Mouse (Mus musculus) thymus, adult 2 months (tissue): ENCODE data around the gene Hectd1. TPM values are rescaled to one million over a fixed set of nuclear protein-coding genes. Genes with fewer than 3 reads are reported as not detected.

ENCODE experiments used
- DNase-seq: peaks from one replicate; pipeline ENCODE4 v3.0.0; 2021
- H3K27ac ChIP-seq: fragments of 200-500 bp; 2 replicates; pipeline ENCODE4 v1.5.1; 2012; ENCODE audit warnings: low read length, control low read depth; ENCODE audit not compliant: control insufficient read depth, insufficient read depth
- H3K27me3 ChIP-seq: fragments of 200-500 bp; 2 replicates; pipeline ENCODE4 v1.6.1; 2012; ENCODE audit warnings: mild to moderate bottlenecking, low read length, moderate library complexity, mixed read lengths; ENCODE audit not compliant: control insufficient read depth, insufficient read depth
- H3K36me3 ChIP-seq: fragments of 200-500 bp; 2 replicates; pipeline ENCODE4 v1.6.1; 2012; ENCODE audit warnings: mild to moderate bottlenecking, low read length, moderate library complexity; ENCODE audit not compliant: control insufficient read depth, insufficient read depth
- H3K4me1 ChIP-seq: fragments of 200-500 bp; replicated peaks from 2 replicates; pipeline ENCODE4 v1.6.1; 2012; ENCODE audit warnings: low read length; ENCODE audit not compliant: control insufficient read depth, insufficient read depth
- H3K4me3 ChIP-seq: fragments of 200-500 bp; 2 replicates; pipeline ENCODE4 v1.5.1; 2012; ENCODE audit warnings: mild to moderate bottlenecking, low read length, control low read depth, moderate library complexity; ENCODE audit not compliant: control insufficient read depth, insufficient read depth
- CTCF ChIP-seq: fragments of 200-500 bp; IDR thresholded peaks from 2 replicates; pipeline ENCODE4 v1.5.1; 2012; ENCODE audit warnings: mild to moderate bottlenecking, control low read depth, low read length, moderate library complexity, borderline replicate concordance; ENCODE audit not compliant: control insufficient read depth, poor library complexity, insufficient read depth; ENCODE audit errors: extremely low read depth
- POLR2A ChIP-seq: fragments of 200-500 bp; IDR thresholded peaks from 2 replicates; pipeline ENCODE4 v1.6.1; 2012; ENCODE audit warnings: mild to moderate bottlenecking, low read length, control low read depth, moderate library complexity; ENCODE audit not compliant: control insufficient read depth, poor library complexity, insufficient read depth; ENCODE audit errors: extremely low read depth
- WGBS: fragments of 180-500 bp; shearing (Covaris S2); methylation state at CpG from one replicate; pipeline ENCODE4 v1.1.7; 2018; 5-methylcytosine and 5-hydroxymethylcytosine counted together
- polyA plus RNA-seq: library from polyadenylated mRNA; depleted of rRNA; stranded (reverse); fragments of >200 nt; gene quantifications from 2 replicates; pipeline ENCODE4 v1.2.3, GENCODE M21; 2012

The Hectd1 gene
- polyA plus RNA-seq, 1 experiment, result 27.7 TPM

DNA sequence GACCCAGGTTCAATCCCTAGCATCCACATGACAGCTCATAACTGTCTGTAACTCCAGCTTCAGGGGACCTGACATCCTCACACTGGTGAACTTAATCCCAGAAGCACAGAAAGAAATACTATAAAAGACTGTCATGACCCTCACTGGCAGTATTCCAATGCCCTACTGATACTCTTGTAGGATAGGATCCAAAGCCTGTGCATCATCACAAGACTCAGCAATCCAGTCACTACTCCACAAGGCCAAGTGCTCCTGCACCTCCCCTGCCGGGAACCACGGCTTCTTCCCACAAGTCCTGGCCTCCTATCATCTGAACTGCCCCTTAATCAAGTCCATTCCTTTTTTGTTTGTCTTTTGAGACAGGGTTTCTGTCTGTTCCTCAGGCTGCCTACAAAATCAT is 6.5 kb downstream of the Hectd1 start:
- 93% methylated on average over 2 of the region's 2 CpGs for WGBS
- H3K27ac ChIP-seq, result no peak overlapping the region
- H3K4me3 ChIP-seq, result no peak overlapping the region
- H3K36me3 ChIP-seq, result peaks cover 4% of the 10 kb centered on the region
- peaks cover 5% of the 10 kb centered on the region for H3K4me1 ChIP-seq
- DNase-seq, result no peak
- no peaks in the 10 kb centered on the region for H3K27me3 ChIP-seq
- no peak for TF ChIP-seq CTCF
- no peak for TF ChIP-seq POLR2A

DNA sequence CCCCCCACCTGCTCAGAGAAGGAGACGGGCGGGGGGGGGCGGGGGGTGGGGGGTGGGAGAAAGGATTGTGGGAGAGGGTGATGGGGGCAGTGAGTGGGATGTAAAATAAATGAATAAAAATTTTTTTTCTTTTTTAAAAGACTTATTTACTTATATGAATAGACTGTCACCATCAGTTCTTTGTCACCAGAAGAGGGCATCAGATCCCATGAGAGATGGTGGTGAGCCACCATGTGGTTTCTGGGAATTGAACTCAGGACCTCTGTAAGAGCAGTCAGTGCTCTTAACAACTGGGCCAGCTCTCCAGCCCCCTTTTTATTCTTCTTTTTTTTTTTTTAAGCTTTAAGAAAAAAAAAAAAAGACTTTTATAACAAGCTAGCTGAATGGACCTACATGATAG is 7.1 kb downstream of the Hectd1 start:
- H3K27ac ChIP-seq, result no peak overlapping the region
- peaks cover 4% of the 10 kb centered on the region for H3K36me3 ChIP-seq
- peaks cover 5% of the 10 kb centered on the region; the same call in 1 of the 2 replicates for H3K4me1 ChIP-seq
- TF ChIP-seq CTCF (no peak), POLR2A (no peak)
- WGBS, result 94% methylated on average over 3 of the region's 3 CpGs
- no peak overlapping the region for H3K4me3 ChIP-seq
- H3K27me3 ChIP-seq, result no peaks in the 10 kb centered on the region
- DNase-seq, result peak; percentile 13

DNA sequence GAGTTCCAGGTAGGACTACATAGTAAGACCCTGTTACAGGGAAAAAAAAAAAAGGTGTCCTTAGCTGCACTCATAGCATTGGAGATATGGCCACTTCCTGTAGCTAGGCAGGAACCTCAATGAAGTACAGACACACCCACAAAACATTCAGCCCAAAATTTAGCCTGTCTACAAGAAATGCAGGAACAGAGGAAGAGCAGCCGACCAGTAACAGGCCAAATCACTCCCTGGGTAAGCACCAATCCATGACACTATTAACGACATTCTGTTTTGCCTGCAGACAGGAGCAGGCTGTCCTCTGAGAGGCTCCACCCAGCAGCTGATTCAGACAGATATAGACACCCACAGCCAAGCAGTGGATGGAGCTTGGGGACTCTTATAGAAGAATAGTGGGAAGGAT is 8.1 kb downstream of the Hectd1 start:
- no peak overlapping the region for H3K27ac ChIP-seq
- no peak for TF ChIP-seq CTCF
- no peak for TF ChIP-seq POLR2A
- no peak overlapping the region for H3K4me3 ChIP-seq
- 16% methylated on average over 2 of the region's 2 CpGs for WGBS
- H3K4me1 ChIP-seq, result 0 out of 2 replicates have a peak, but pooled peaks cover 3% of the 10 kb centered on the region
- no peak for DNase-seq
- H3K36me3 ChIP-seq, result peaks cover 4% of the 10 kb centered on the region
- H3K27me3 ChIP-seq, result no peaks in the 10 kb centered on the region

DNA sequence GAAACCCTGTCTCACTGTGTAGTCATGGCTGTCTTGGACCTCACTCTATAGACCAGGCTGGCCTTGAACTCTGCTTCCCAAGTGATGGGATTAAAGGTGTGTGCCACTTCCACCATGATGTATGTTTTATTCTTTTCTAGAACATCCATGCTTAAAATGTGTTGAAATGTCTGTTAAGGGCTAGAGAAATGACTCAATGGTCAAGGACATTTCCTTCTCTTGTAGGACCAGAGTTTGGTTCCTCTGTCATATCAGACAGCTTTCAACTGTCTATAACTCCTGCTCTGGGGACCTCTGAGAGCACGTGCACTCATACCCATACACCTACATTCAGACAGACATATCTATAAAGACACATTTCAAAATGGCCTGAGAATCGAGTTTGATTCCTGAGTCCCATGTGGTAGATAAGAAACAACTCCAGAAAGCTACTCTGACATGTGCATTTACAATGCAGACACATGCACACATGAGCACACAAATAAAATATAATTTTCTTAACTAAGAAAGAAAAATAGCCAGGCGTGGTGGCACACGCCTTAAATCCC is 9.3 kb downstream of the Hectd1 start:
- 92% methylated on average over 4 of the region's 4 CpGs for WGBS
- Histone ChIP-seq H3K4me3 (no peak overlapping the region), H3K27me3 (no peaks in the 10 kb centered on the region), H3K27ac (no peak overlapping the region), H3K4me1 (0 out of 2 replicates have a peak, but pooled peaks cover 3% of the 10 kb centered on the region), H3K36me3 (peaks cover 4% of the 10 kb centered on the region)
- TF ChIP-seq POLR2A, result no peak
- TF ChIP-seq CTCF, result no peak
- no peak for DNase-seq

DNA sequence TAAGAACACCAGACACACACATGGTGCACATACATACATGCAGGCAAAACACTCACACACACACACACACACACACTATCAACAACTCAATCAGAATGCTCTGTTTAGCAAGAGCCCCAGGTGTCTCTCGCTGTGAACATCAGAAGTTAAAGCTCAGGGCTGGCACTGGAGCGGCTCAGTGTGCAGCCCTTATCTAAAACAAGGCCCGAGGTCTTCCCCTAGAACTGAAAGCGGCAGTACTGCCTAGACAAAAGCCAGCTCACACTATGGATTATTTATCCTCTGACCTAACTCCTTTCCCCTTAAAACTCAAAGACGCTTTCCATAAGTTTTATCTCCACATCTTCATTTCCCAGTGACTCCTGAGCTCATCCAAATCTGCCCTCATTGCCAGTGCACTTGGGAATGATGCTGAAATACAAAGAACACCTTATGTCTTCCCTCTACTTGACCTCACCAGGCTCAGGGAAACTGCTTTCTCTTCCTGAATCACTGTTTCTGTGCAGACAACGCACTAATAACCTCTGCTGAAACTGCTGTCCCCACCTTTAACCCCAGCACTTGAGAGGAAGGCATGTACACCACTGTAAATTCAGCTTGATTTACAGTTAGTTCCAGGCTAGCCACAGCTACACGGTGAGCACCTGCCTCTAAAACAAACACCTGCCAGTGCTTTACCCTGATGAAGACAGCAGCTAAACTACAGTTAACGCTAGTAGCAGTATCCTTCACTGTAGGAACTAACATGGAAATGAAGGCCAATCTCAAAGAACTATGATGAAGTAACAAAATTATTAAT is 11.3 kb downstream of the Hectd1 start:
- 71% methylated on average over 8 of the region's 8 CpGs for WGBS
- Histone ChIP-seq H3K27ac (no peak overlapping the region), H3K4me1 (0 out of 2 replicates have a peak, but pooled peaks cover 3% of the 10 kb centered on the region), H3K36me3 (no peaks in the 10 kb centered on the region), H3K27me3 (no peaks in the 10 kb centered on the region), H3K4me3 (no peak overlapping the region)
- no peak for DNase-seq
- TF ChIP-seq POLR2A (no peak), CTCF (no peak)

DNA sequence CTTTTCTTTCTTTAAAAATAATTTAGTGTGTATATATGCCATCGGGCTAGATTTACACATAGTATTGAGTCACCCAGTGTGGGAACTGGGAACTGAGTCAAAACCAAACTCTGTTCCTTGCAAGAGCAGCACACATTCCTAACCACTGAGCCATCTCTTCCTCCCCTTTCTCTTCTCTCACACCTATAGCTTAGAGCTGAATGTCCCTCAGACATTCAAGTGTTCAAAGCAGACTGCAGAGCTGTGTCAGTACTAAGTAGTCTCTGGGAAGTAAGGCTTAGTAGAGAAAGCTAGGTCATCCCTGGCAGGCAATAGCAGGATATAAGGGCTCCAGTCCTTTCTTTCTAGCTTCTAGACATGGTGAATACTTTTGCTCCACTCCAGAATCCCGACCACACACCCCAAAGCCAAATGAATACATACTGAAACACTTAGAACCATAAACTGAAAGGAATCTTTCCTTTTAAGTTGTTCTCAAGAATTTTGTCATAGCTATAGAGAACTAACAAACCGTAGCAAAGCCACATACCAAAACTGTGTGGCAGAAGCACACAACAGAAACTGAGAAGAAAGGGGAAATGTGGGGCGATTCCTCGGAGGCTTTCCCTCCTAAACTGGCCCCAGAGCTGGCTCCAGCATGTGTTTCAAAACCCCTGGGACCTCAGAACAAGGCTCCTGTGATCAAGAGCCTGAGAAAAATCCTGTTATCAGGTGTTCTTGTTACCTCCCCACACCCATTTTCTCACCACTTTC is 17.8 kb downstream of the Hectd1 start:
- no peaks in the 10 kb centered on the region for H3K36me3 ChIP-seq
- no peak for TF ChIP-seq POLR2A
- no peak for TF ChIP-seq CTCF
- H3K4me3 ChIP-seq, result no peak overlapping the region
- DNase-seq, result no peak
- WGBS, result 65% methylated on average over 5 of the region's 5 CpGs
- no peak overlapping the region for H3K27ac ChIP-seq
- H3K27me3 ChIP-seq, result no peaks in the 10 kb centered on the region
- no peaks in the 10 kb centered on the region for H3K4me1 ChIP-seq
